Mouse (Mus musculus): Measurements from ENCODE around the gene Tenm2. TPM values are rescaled to one million over a fixed set of nuclear protein-coding genes. Genes with fewer than 3 reads are reported as not detected.

Tenm2 gene
- total and polyA plus RNA-seq, 3 experiments: not detected

DNA sequence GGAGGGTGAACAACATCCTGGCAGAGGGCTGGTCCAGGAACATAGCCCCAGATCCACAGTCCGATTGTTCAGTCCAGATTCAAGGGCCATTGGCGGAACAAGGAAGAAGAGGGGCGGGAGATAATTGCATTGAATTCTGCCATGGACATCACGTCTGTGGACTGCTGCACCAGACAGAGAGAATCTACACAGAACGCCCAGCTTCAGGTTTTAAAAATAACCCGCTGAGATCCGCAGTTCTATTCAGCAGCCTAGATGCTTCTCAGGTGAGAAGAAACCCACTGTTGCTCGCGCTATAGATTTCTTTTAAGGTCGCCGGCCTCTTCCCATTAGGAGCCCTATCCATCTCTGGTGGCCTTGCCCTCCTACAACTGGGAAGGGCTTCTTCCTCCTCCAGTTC, 1155.0 kb downstream of the Tenm2 start:
- Histone ChIP-seq H3K79me2 (replicated peaks; ENCODE audit: control insufficient read depth, extremely low read depth, insufficient read depth, poor library complexity, severe bottlenecking) (no peaks in the 10 kb centered on the region), H3K27me3 (replicated peaks) (peaks cover 8% of the 10 kb centered on the region)
- no peak for TF ChIP-seq POLR2A (IDR thresholded peaks at IDR 0.05; ENCODE audit: low read depth, low read length)
- no peak for TF ChIP-seq JUND (conservative IDR thresholded peaks at IDR 0.05; ENCODE audit: low read depth, low read length)
- no peak for TF ChIP-seq ZC3H11A (IDR thresholded peaks at IDR 0.05; ENCODE audit: low read depth, low read length)
- no peak for TF ChIP-seq MEF2A (IDR thresholded peaks at IDR 0.05; ENCODE audit: borderline replicate concordance, low read depth, low read length)

DNA sequence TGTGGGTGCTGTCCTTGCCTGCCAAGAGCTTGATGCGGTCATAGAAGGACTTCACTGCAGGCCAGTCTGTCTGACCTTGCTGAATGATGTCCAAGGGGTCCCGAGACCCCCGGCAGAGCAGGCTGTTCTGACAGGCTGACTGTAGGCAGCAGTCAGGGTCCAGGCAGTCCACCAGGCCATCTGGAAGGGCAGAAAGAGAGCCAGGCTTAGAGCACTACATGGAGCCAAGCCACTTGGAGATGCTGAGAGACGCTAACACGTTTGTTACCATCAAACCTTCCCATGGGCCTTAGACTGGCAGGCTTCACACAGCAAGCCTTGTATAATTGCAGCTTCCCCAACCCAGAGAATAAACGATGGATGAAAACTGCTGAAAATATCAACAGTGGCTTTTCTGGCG, 1157.4 kb downstream of the Tenm2 start:
- peaks cover 17% of the 10 kb centered on the region for H3K27me3 ChIP-seq (replicated peaks)
- no peaks in the 10 kb centered on the region for H3K36me3 ChIP-seq (replicated peaks in 1 of 2; ENCODE audit: control insufficient read depth in 1 of 2, insufficient read depth in 1 of 2, low read length in 1 of 2)
- no peak overlapping the region for H3K9ac ChIP-seq (ENCODE audit: insufficient read depth, low read depth)
- H3K4me3 ChIP-seq (replicated peaks in 1 of 3; ENCODE audit: low read depth in 2 of 3, low read length in 2 of 3, poor library complexity in 1 of 3): no peak overlapping the region
- dilution Hi-C loops (cut with MboI; ENCODE audit: extremely low pct_ligation_motif_present, extremely low pct_unique_long_range_greater_than_20kb, low sequenced_read_pairs): no loop called here
- peaks cover 34% of the 10 kb centered on the region for H3K9me3 ChIP-seq (replicated peaks; ENCODE audit: low read length)
- TF ChIP-seq NELFE (IDR thresholded peaks at IDR 0.05; ENCODE audit: low read depth, low read length) (no peak), MAX (IDR thresholded peaks at IDR 0.05; ENCODE audit: low read length) (no peak), JUND (conservative IDR thresholded peaks at IDR 0.05; ENCODE audit: low read depth, low read length) (no peak), PAX5 (IDR thresholded peaks at IDR 0.05; ENCODE audit: low read length) (no peak), MEF2A (IDR thresholded peaks at IDR 0.05; ENCODE audit: borderline replicate concordance, low read depth, low read length) (no peak), E2F4 (IDR thresholded peaks at IDR 0.05; ENCODE audit: insufficient replicate concordance, low read depth, low read length) (no peak)
- no peak for DNase-seq (ENCODE audit: extremely low read depth)
- H3K4me1 ChIP-seq (ENCODE audit: control insufficient read depth in 1 of 2, insufficient read depth in 2 of 2): no peaks in the 10 kb centered on the region
- no peak overlapping the region for H3K4me2 ChIP-seq (ENCODE audit: insufficient read depth, low read depth, poor library complexity, severe bottlenecking)
- no peaks in the 10 kb centered on the region for H3K79me2 ChIP-seq (replicated peaks; ENCODE audit: control insufficient read depth, extremely low read depth, insufficient read depth, poor library complexity, severe bottlenecking)
- in situ Hi-C loops (cut with MboI; ENCODE audit: low pct_ligation_motif_present, low pct_unique_long_range_greater_than_20kb, low sequenced_read_pairs): no loop called here
- no peak overlapping the region for H3K27ac ChIP-seq (ENCODE audit: insufficient read depth, low read depth)

More for the DNA sequence above, 1155.0 kb downstream of the Tenm2 start:
- H3K9me3 ChIP-seq (replicated peaks; ENCODE audit: low read length): peaks cover 53% of the 10 kb centered on the region
- no peaks in the 10 kb centered on the region for H3K4me1 ChIP-seq (ENCODE audit: control insufficient read depth in 1 of 2, insufficient read depth in 2 of 2)
- H3K9ac ChIP-seq (ENCODE audit: insufficient read depth, low read depth): no peak overlapping the region
- no peak overlapping the region for H3K4me2 ChIP-seq (ENCODE audit: insufficient read depth, low read depth, poor library complexity, severe bottlenecking)
- dilution Hi-C loops (cut with MboI; ENCODE audit: extremely low pct_ligation_motif_present, extremely low pct_unique_long_range_greater_than_20kb, low sequenced_read_pairs): no loop called here
- no peak overlapping the region for H3K4me3 ChIP-seq (replicated peaks in 1 of 3; ENCODE audit: low read depth in 2 of 3, low read length in 2 of 3, poor library complexity in 1 of 3)
- no peak for DNase-seq (ENCODE audit: extremely low read depth)
- no peaks in the 10 kb centered on the region for H3K36me3 ChIP-seq (replicated peaks in 1 of 2; ENCODE audit: control insufficient read depth in 1 of 2, insufficient read depth in 1 of 2, low read length in 1 of 2)
- no peak overlapping the region for H3K27ac ChIP-seq (ENCODE audit: insufficient read depth, low read depth)
- in situ Hi-C loops (cut with MboI; ENCODE audit: low pct_ligation_motif_present, low pct_unique_long_range_greater_than_20kb, low sequenced_read_pairs): no loop called here

DNA sequence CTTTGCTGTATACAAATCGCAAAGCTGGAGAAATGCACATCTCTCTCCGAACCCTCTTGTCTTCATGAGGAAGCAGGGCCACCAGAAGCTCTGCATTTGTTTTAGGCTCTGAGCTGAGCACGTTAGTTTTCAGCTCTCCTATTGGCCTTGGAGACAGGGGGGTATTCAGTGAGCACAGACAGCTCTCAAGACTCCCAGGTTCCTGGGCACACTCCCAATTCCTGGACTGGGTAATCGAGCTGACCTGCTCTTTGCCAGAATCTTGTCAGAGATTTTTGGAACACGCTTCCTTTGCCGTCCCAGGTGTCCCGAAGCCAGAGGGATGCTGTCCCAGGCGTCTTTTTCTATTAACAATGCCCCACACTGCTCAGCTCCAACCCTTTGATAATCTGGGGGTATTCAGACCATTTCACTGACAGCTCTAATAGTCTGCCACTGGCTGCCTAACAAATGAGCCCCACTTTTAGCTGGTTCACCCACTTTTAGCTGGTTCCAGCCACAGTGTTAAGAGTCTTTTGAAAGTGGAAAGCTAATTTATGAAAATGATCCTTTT, 1161.7 kb downstream of the Tenm2 start:
- H3K27ac ChIP-seq (ENCODE audit: insufficient read depth, low read depth): no peak overlapping the region

More for the DNA sequence above, 1161.7 kb downstream of the Tenm2 start:
- TF ChIP-seq SIN3A (IDR thresholded peaks at IDR 0.05; ENCODE audit: low read length): no peak
- TF ChIP-seq UBTF (IDR thresholded peaks at IDR 0.05; ENCODE audit: low read depth, low read length): no peak
- no peak for TF ChIP-seq SMC3 (IDR thresholded peaks at IDR 0.05; ENCODE audit: low read depth, low read length)
- TF ChIP-seq MAFK (IDR thresholded peaks at IDR 0.05; ENCODE audit: insufficient replicate concordance, low read length): no peak
- no peak for TF ChIP-seq ZKSCAN1 (IDR thresholded peaks at IDR 0.05; ENCODE audit: borderline replicate concordance, low read depth, low read length)
- no peak for TF ChIP-seq POLR2A (IDR thresholded peaks at IDR 0.05; ENCODE audit: low read depth, low read length)
- no peak for TF ChIP-seq CTCF (conservative IDR thresholded peaks at IDR 0.05 in 1 of 2, IDR thresholded peaks at IDR 0.05 in 1 of 2; ENCODE audit: low read depth in 2 of 2, low read length in 2 of 2)
- no peak for TF ChIP-seq RCOR1 (conservative IDR thresholded peaks at IDR 0.05; ENCODE audit: low read depth, low read length)
- no peak for TF ChIP-seq E2F4 (IDR thresholded peaks at IDR 0.05; ENCODE audit: insufficient replicate concordance, low read depth, low read length)
- no peak for TF ChIP-seq GABPA (IDR thresholded peaks at IDR 0.05; ENCODE audit: insufficient replicate concordance, low read depth, low read length)
- no peak for TF ChIP-seq TCF12 (IDR thresholded peaks at IDR 0.05; ENCODE audit: low read depth, low read length)
- TF ChIP-seq MAZ (IDR thresholded peaks at IDR 0.05; ENCODE audit: low read depth, low read length): no peak
- no peak for TF ChIP-seq KAT2A (IDR thresholded peaks at IDR 0.05; ENCODE audit: insufficient replicate concordance, low read length)
- TF ChIP-seq MAX (IDR thresholded peaks at IDR 0.05; ENCODE audit: low read length): no peak
- Histone ChIP-seq H3K4me2 (ENCODE audit: insufficient read depth, low read depth, poor library complexity, severe bottlenecking) (no peak overlapping the region), H3K9me3 (replicated peaks; ENCODE audit: low read length) (peaks cover 22% of the 10 kb centered on the region), H3K4me3 (replicated peaks in 1 of 3; ENCODE audit: low read depth in 2 of 3, low read length in 2 of 3, poor library complexity in 1 of 3) (no peak overlapping the region), H3K4me1 (ENCODE audit: control insufficient read depth in 1 of 2, insufficient read depth in 2 of 2) (no peaks in the 10 kb centered on the region), H3K9ac (ENCODE audit: insufficient read depth, low read depth) (no peak overlapping the region), H3K27me3 (replicated peaks) (peaks cover 30% of the 10 kb centered on the region), H3K36me3 (replicated peaks in 1 of 2; ENCODE audit: control insufficient read depth in 1 of 2, insufficient read depth in 1 of 2, low read length in 1 of 2) (no peaks in the 10 kb centered on the region), H3K79me2 (replicated peaks; ENCODE audit: control insufficient read depth, extremely low read depth, insufficient read depth, poor library complexity, severe bottlenecking) (no peaks in the 10 kb centered on the region)
- dilution Hi-C loops (cut with MboI; ENCODE audit: extremely low pct_ligation_motif_present, extremely low pct_unique_long_range_greater_than_20kb, low sequenced_read_pairs) (no loop called here), in situ Hi-C loops (cut with MboI; ENCODE audit: low pct_ligation_motif_present, low pct_unique_long_range_greater_than_20kb, low sequenced_read_pairs) (no loop called here)
- DNase-seq (ENCODE audit: extremely low read depth): no peak
